Mouse (Mus musculus) stomach, embryonic 14.5 days (tissue): ENCODE measurements around the gene Kcnab1. TPM values are rescaled to one million over a fixed set of nuclear protein-coding genes. Genes with fewer than 3 reads are reported as not detected.

ENCODE experiments used
- ATAC-seq: fragments of 200-750 bp; cut with Nextera tagmentation; 2 replicates; pipeline ENCODE4 v1.8.0; 2017; ENCODE audit warnings: low read depth, moderate TSS enrichment; ENCODE audit not compliant: insufficient number of reproducible peaks, insufficient read depth, low FRiP score
- H3K27ac ChIP-seq: fragments of 300-500 bp; sonication (generic); 2 replicates; pipeline ENCODE4 v1.5.1; 2014; ENCODE audit warnings: mild to moderate bottlenecking, low read length, moderate library complexity, mixed read lengths
- H3K27me3 ChIP-seq: fragments of 300-500 bp; sonication (generic); 2 replicates; pipeline ENCODE4 v1.6.1; 2014; ENCODE audit warnings: low read length, control low read depth, mixed read lengths; ENCODE audit not compliant: control insufficient read depth, insufficient read depth
- H3K36me3 ChIP-seq: fragments of 300-500 bp; sonication (generic); 2 replicates; pipeline ENCODE4 v1.6.1; 2014; ENCODE audit warnings: mild to moderate bottlenecking, control low read depth, low read length, moderate library complexity, mixed read lengths; ENCODE audit not compliant: control insufficient read depth, insufficient read depth
- H3K4me1 ChIP-seq: fragments of 300-500 bp; sonication (generic); 2 replicates; pipeline ENCODE4 v1.6.1; 2014; ENCODE audit warnings: low read length, control low read depth, mixed read lengths; ENCODE audit not compliant: control insufficient read depth, insufficient read depth
- H3K4me2 ChIP-seq: fragments of 300-500 bp; sonication (generic); replicated peaks from 2 replicates; pipeline ENCODE4 v1.6.1; 2014; ENCODE audit warnings: low read depth, low read length, control low read depth
- H3K4me3 ChIP-seq: fragments of 300-500 bp; sonication (generic); 2 replicates; pipeline ENCODE4 v1.5.1; 2014; ENCODE audit warnings: low read depth, low read length, control low read depth
- H3K9ac ChIP-seq: fragments of 300-500 bp; sonication (generic); replicated peaks from 2 replicates; pipeline ENCODE4 v1.6.1; 2014; ENCODE audit warnings: low read depth, mild to moderate bottlenecking, control low read depth, low read length, moderate library complexity, mixed read lengths
- H3K9me3 ChIP-seq: fragments of 300-500 bp; sonication (generic); 2 replicates; pipeline ENCODE4 v1.6.1; 2016; ENCODE audit warnings: low read depth, low read length, control low read depth; ENCODE audit not compliant: control insufficient read depth
- WGBS: fragments of 180-500 bp; shearing (Covaris S2); extraction: QIAGEN DNeasy Blood & Tissue Kit; methylation state at CpG from one replicate; pipeline ENCODE4 v1.1.7; 2014; 5-methylcytosine and 5-hydroxymethylcytosine counted together
- polyA plus RNA-seq: library from polyadenylated mRNA; unstranded; fragments of >200 nt; fragmentation: Nextera tagmentation; extraction: Ambion mirVana; gene quantifications from 2 replicates; pipeline ENCODE4 v1.2.1, GENCODE M21; 2014

The Kcnab1 gene
- polyA plus RNA-seq, 1 experiment from 2014 or later = 3.9 TPM

DNA sequence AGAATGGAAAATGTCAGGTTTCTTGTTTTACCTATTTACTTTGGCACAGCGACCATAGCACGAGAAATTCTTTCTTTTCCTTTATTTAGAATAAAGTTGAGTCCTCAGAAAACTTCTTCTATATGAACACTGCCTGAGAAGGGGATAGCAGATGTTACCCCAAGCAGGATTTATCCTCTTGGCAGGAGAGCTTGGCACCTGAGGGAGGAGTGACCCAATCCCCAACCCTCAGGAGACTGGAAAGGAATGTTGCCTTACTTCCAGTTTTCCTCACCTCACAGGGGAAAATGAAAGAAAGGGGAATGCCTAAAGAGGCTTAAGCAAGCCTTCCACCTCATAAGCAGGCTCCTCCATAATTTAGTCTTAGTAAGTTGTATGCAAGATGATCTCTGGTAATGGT, 105.5 kb downstream of the Kcnab1 start:
- Histone ChIP-seq H3K4me2 (no peak overlapping the region), H3K36me3 (no peaks in the 10 kb centered on the region), H3K9me3 (no peaks in the 10 kb centered on the region), H3K27ac (no peak overlapping the region), H3K4me3 (no peak overlapping the region), H3K27me3 (no peaks in the 10 kb centered on the region), H3K4me1 (no peaks in the 10 kb centered on the region), H3K9ac (no peak overlapping the region)
- ATAC-seq = no peak
- 72% methylated on average over 2 of the region's 2 CpGs for WGBS

DNA sequence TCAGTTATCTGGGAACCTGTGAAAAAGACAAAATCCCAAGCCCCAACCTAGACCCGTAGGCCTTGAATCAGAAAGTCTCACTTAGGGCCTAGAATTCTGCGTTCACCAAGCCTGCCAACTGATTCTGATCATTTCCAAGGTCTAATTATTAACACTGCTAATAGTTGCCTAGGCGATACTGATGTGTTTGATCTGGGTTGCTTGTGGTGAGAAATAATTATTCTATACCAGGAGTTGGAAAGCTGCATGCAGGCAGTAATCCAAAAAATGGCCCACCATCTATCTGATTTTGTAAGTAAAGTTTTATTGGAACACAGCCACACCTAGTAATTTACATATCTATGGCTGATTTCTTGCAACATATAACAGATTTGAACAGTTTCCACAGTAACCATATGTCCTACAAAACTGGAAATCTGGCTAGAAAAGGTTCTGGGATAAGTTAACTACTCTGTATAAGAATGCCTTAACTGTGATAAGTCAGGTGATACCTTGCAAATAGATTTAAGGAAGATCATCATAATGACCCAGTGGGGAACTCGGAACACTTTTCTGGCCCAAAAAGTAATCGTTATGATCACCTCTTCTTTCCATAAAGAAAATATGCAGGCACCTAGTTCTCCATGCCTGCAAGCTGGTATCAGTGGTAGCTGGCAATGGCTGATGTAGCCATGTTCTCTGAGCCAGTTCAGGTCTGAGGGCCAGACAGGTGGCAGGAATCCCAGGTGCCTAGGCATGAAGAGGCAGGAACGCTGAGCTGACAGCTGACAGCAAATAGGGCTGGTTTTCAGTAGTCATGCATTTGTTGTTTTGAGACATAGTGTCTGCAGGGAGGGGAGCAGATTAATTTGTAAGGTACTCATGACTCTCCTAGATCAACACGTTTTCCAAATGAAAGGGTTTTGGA, 108.7 kb downstream of the Kcnab1 start:
- H3K9ac ChIP-seq = no peak overlapping the region
- H3K27ac ChIP-seq = no peak overlapping the region
- no peaks in the 10 kb centered on the region for H3K27me3 ChIP-seq
- no peak overlapping the region for H3K4me3 ChIP-seq
- ATAC-seq = no peak
- H3K4me2 ChIP-seq = no peak overlapping the region
- no peaks in the 10 kb centered on the region for H3K9me3 ChIP-seq
- H3K36me3 ChIP-seq = no peaks in the 10 kb centered on the region
- WGBS = 86% methylated on average over 7 of the region's 7 CpGs
- H3K4me1 ChIP-seq = no peaks in the 10 kb centered on the region

- no peaks in the 10 kb centered on the region for H3K4me1 ChIP-seq
- H3K4me3 ChIP-seq = no peak overlapping the region
- no peak overlapping the region for H3K27ac ChIP-seq
- no peaks in the 10 kb centered on the region for H3K27me3 ChIP-seq
- H3K9ac ChIP-seq = no peak overlapping the region
- no peak for ATAC-seq
- no peaks in the 10 kb centered on the region for H3K9me3 ChIP-seq
- H3K4me2 ChIP-seq = no peak overlapping the region
- no peaks in the 10 kb centered on the region for H3K36me3 ChIP-seq
Observed at GRCm38 (mm10) chr3:65220287-65220686, 111.1 kb downstream of the Kcnab1 start.

GRCm38 (mm10) chr3:65223635-65224034, 114.5 kb downstream of the Kcnab1 start:
- H3K27me3 ChIP-seq = no peaks in the 10 kb centered on the region
- H3K4me1 ChIP-seq = no peaks in the 10 kb centered on the region
- no peak for ATAC-seq
- no peak overlapping the region for H3K4me2 ChIP-seq
- no peaks in the 10 kb centered on the region for H3K9me3 ChIP-seq
- no peaks in the 10 kb centered on the region for H3K36me3 ChIP-seq
- no peak overlapping the region for H3K27ac ChIP-seq
- H3K4me3 ChIP-seq = no peak overlapping the region
- no peak overlapping the region for H3K9ac ChIP-seq
- WGBS = 80% methylated on average over 2 of the region's 2 CpGs

DNA sequence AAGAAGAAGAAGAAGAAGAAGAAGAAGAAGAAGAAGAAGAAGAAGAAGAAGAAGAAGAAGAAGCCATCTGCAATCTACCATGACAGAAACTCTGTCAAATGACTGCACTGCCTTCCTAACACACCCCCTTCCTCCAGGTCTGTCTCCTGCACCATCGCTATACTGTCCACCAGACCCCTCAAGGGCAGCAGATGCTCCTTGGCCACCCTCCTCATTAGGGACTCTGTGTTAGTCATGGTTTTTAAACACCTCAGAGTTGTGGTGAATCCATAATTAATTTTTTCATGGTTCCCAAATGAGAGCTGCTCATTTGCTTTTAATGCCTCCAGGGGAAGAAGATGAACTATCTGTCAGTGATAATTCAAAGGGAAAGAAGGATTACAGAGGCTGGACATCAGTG, 121.8 kb downstream of the Kcnab1 start:
- WGBS = 77% methylated on average over 1 of the region's 1 CpGs
- ATAC-seq = no peak
- H3K27ac ChIP-seq = no peak overlapping the region

DNA sequence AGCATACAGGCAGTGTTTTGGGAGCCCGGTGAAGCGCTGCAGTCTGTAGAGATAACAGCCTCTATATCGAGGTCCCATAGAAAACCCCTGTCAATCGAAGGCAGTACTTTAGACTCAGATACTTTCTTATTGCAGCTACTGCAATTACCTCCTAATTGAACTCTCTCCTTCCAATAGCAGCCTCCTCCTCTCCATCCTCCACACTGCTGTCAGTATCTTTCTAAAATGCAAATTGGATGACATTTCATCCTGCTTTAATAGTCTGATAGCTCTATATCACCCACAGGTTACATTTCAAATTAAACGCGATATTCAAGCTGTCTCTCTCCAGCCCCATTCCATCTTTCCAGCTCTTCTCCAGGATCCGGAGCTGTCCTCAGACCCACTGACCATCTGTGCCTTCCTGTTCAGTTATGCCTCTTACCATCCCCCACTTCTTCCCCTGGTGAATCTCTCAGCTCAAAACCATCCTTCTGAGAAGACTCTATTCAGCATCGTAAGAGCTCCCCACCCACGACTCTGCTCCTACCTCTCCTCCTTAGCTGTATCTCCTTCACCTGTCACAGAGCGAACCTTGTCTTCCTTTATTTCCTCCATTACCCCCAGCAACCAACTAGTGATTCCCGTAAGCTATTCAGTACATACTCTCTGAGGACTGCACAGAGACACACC, 122.4 kb downstream of the Kcnab1 start:
- ATAC-seq = no peak
- no peak overlapping the region for H3K9ac ChIP-seq
- H3K4me2 ChIP-seq = no peak overlapping the region
- WGBS = 76% methylated on average over 11 of the region's 11 CpGs
- no peak overlapping the region for H3K27ac ChIP-seq
- no peaks in the 10 kb centered on the region; the same call in 1 of the 2 replicates for H3K9me3 ChIP-seq
- no peak overlapping the region for H3K4me3 ChIP-seq
- no peaks in the 10 kb centered on the region for H3K4me1 ChIP-seq
- H3K27me3 ChIP-seq = no peaks in the 10 kb centered on the region
- no peaks in the 10 kb centered on the region for H3K36me3 ChIP-seq

More for the DNA sequence above, 121.8 kb downstream of the Kcnab1 start:
- H3K9me3 ChIP-seq = no peaks in the 10 kb centered on the region; the same call in 1 of the 2 replicates
- H3K27me3 ChIP-seq = no peaks in the 10 kb centered on the region
- H3K4me2 ChIP-seq = no peak overlapping the region
- no peaks in the 10 kb centered on the region for H3K36me3 ChIP-seq
- no peaks in the 10 kb centered on the region for H3K4me1 ChIP-seq
- H3K9ac ChIP-seq = no peak overlapping the region
- H3K4me3 ChIP-seq = no peak overlapping the region

DNA sequence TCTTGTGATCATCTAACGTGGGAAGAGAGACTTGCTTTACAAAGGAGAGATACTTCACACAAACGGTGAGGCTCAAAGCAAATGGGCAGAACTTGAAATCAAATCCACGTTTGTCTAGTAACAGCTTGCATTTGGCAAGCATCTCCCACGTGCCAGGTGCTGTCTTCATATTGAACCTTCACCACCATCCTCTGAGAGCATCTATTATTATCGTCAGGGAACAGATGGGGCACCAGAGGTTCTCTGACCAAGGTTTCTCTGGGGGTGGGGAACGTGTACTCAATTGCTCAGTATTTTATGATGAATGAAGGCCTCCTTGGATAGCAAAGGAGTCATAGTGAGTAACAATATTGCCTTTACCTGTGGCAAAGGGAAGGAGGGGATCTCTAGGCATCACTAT, 139.8 kb downstream of the Kcnab1 start:
- 68% methylated on average over 6 of the region's 6 CpGs for WGBS
- no peak for ATAC-seq

DNA sequence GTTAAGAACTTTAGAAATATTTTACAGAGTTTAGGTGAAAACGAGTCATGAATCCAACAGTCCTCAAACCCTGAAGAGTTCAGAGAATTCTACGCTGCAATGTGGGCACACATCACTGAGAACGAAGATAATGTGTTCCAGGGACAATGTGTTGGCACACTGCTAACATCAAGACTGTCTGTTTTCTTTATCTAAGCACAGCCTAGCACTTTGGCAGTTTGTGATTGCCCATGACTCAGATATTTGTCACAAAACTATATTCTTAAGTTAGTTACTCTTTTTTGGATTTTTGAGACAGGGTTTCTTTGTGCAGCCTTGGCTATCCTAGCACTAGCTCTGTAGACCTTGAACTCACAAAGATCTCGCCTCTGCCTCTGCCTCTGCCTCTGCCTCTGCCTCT, 151.3 kb downstream of the Kcnab1 start:
- ATAC-seq = no peak
- 91% methylated on average over 4 of the region's 4 CpGs for WGBS

More for the DNA sequence above, 139.8 kb downstream of the Kcnab1 start:
- no peak overlapping the region for H3K27ac ChIP-seq
- no peak overlapping the region for H3K9ac ChIP-seq
- H3K4me2 ChIP-seq = no peak overlapping the region
- no peaks in the 10 kb centered on the region for H3K4me1 ChIP-seq
- no peaks in the 10 kb centered on the region for H3K27me3 ChIP-seq
- no peak overlapping the region for H3K4me3 ChIP-seq
- H3K36me3 ChIP-seq = no peaks in the 10 kb centered on the region
- no peaks in the 10 kb centered on the region for H3K9me3 ChIP-seq

More for the DNA sequence above, 151.3 kb downstream of the Kcnab1 start:
- H3K9ac ChIP-seq = no peak overlapping the region
- H3K9me3 ChIP-seq = no peaks in the 10 kb centered on the region
- no peak overlapping the region for H3K4me2 ChIP-seq
- no peaks in the 10 kb centered on the region for H3K4me1 ChIP-seq
- no peaks in the 10 kb centered on the region for H3K27me3 ChIP-seq
- no peaks in the 10 kb centered on the region for H3K36me3 ChIP-seq
- H3K4me3 ChIP-seq = no peak overlapping the region
- H3K27ac ChIP-seq = no peak overlapping the region
